Mouse (Mus musculus) bone marrow macrophage, adult 2 months (primary cell): ENCODE data around the gene Tm9sf4.

Experiments
- CTCF ChIP-seq: IDR thresholded peaks from 2 replicates; pipeline ENCODE4 v1.5.1; 2012; ENCODE audit warnings: low read depth, mild to moderate bottlenecking, low read length, moderate library complexity
- POLR2A ChIP-seq: IDR thresholded peaks from 2 replicates; pipeline ENCODE4 v1.6.1; 2012; ENCODE audit warnings: mild to moderate bottlenecking, low read depth, low read length, borderline replicate concordance

GRCm38 (mm10) chr2:153228523-153228922 lies 67.4 kb downstream of the Tm9sf4 start:
- TF ChIP-seq CTCF (no peak), POLR2A (no peak)
